In the genomic region with DNA sequence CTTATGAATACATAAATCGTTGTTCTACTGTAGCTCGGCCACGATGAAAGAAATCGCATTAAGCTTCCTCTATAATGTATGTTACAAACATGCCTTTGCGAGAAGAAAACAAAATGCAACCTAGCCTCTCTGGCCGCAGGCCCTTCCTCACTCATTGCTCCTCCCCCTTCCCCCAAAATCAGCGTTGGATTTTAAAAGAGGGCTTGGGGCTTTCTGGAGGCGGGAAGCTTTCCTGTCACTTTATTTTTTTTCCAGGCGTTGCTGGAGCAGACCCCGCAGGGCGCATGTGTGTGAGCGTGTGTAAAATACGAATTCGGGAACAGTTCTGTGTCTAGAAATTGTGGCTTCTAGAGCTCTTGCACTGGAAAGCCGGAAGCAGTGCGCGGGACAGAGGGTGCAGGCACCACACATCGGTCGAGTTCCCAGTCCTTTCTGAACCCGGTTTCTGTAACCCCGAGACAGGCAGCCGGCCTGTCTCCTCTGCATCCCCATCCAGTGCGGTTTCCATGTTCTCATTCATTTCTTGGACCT, we compare ENCODE assay signal across 8 mouse cellular contexts. TPM values are rescaled to one million over a fixed set of nuclear protein-coding genes. Genes with fewer than 3 reads are reported as not detected.
DNase-seq lines count a peak whose midpoint lies in the region; ATAC-seq lines count a peak whose summit lies in the region.

No protein-coding gene starts in this region.

- peaks cover 77% of the 10 kb centered on the region for H3K27me3 ChIP-seq in hindbrain, embryonic 12.5 days
- peaks cover 92% of the 10 kb centered on the region for H3K27me3 ChIP-seq in liver, embryonic 16.5 days (ENCODE audit: control insufficient read depth, insufficient read depth, low read depth, low read length)
- peaks cover 73% of the 10 kb centered on the region for H3K27me3 ChIP-seq in stomach, embryonic 16.5 days (ENCODE audit: control insufficient read depth, insufficient read depth, low read length)

- whole genome bisulfite sequencing in hindbrain, embryonic 12.5 days, result under 1% methylated on average over 23 of the region's 23 CpGs
- under 1% methylated on average over 23 of the region's 23 CpGs for WGBS in liver, embryonic 16.5 days (ENCODE audit: insufficient replicate concordance)
- under 1% methylated on average over 23 of the region's 23 CpGs for WGBS in stomach, embryonic 16.5 days

- no peaks in the 10 kb centered on the region for H3K9me3 ChIP-seq in hindbrain, embryonic 12.5 days (replicated peaks)
- H3K9me3 ChIP-seq in liver, embryonic 16.5 days (replicated peaks; ENCODE audit: control insufficient read depth, low read length), result no peaks in the 10 kb centered on the region
- H3K9me3 ChIP-seq in stomach, embryonic 16.5 days (replicated peaks; ENCODE audit: control insufficient read depth, low read length), result peaks cover 4% of the 10 kb centered on the region; the same call in 1 of the 2 replicates

- ATAC-seq in hindbrain, embryonic 12.5 days (ENCODE audit: low FRiP score), result no peak
- ATAC-seq in liver, embryonic 16.5 days (ENCODE audit: low read depth), result no peak
- no peak for ATAC-seq in stomach, embryonic 16.5 days (ENCODE audit: insufficient read depth, low FRiP score)
- ATAC-seq in monocyte, adult 5-6 weeks (replicated peaks; ENCODE audit: insufficient number of reproducible peaks, low FRiP score, low TSS enrichment, poor library complexity, severe bottlenecking), result no peak

- H3K4me2 ChIP-seq in hindbrain, embryonic 12.5 days (replicated peaks), result peak overlapping the region; percentile 60
- H3K4me2 ChIP-seq in liver, embryonic 16.5 days (ENCODE audit: low read depth, low read length), result peak overlapping the region; percentile 55
- peak overlapping the region; percentile 65 for H3K4me2 ChIP-seq in stomach, embryonic 16.5 days (ENCODE audit: low read depth, low read length)

- peak; percentile 47 to 51 for DNase-seq in frontal cortex, postnatal 36 days (ENCODE audit: low spot score in 2 of 2)
- DNase-seq in frontal cortex, postnatal 10 days (ENCODE audit: low spot score in 2 of 2), result no peak
- DNase-seq in thymus, postnatal 25 days, result peak; percentile 33
- DNase-seq in thymus, adult 18-20 months, result no peak

- peak overlapping the region; percentile 44 for H3K4me3 ChIP-seq in hindbrain, embryonic 12.5 days
- H3K4me3 ChIP-seq in liver, embryonic 16.5 days (ENCODE audit: low read depth, low read length), result peak overlapping the region; percentile 39
- H3K4me3 ChIP-seq in stomach, embryonic 16.5 days (replicated peaks; ENCODE audit: low read length), result peak overlapping the region; percentile 41

- peak overlapping the region; percentile 77 for H3K9ac ChIP-seq in hindbrain, embryonic 12.5 days
- H3K9ac ChIP-seq in liver, embryonic 16.5 days (ENCODE audit: low read depth, low read length), result peak overlapping the region; percentile 22; the same call in 1 of the 2 replicates
- peak overlapping the region; percentile 26; the same call in 1 of the 2 replicates for H3K9ac ChIP-seq in stomach, embryonic 16.5 days (ENCODE audit: low read length)

- H3K27ac ChIP-seq in hindbrain, embryonic 12.5 days, result peak overlapping the region; percentile 95
- H3K27ac ChIP-seq in liver, embryonic 16.5 days (ENCODE audit: low read length), result no peak overlapping the region
- H3K27ac ChIP-seq in stomach, embryonic 16.5 days (ENCODE audit: low read length), result no peak overlapping the region

- no peaks in the 10 kb centered on the region for H3K36me3 ChIP-seq in hindbrain, embryonic 12.5 days
- no peaks in the 10 kb centered on the region for H3K36me3 ChIP-seq in liver, embryonic 16.5 days (ENCODE audit: control insufficient read depth, insufficient read depth)
- no peaks in the 10 kb centered on the region for H3K36me3 ChIP-seq in stomach, embryonic 16.5 days (ENCODE audit: control insufficient read depth, insufficient read depth, low read length)

- peaks cover 26% of the 10 kb centered on the region for H3K4me1 ChIP-seq in hindbrain, embryonic 12.5 days
- H3K4me1 ChIP-seq in liver, embryonic 16.5 days (ENCODE audit: control insufficient read depth, low read depth, low read length), result peaks cover under 1% of the 10 kb centered on the region
- peaks cover 20% of the 10 kb centered on the region for H3K4me1 ChIP-seq in stomach, embryonic 16.5 days (ENCODE audit: control insufficient read depth, insufficient read depth, low read length)

RNA-seq across cellular contexts. Expression of gene Nrn1, which starts 2.9 kb away (rescaled TPM):
- polyA plus RNA-seq in hindbrain, embryonic 12.5 days (2016; fragmentation: Nextera tagmentation; extraction: Ambion mirVana), result 43.8 and 47.0 TPM in 2 replicates
- polyA plus RNA-seq in liver, embryonic 16.5 days (2015; fragmentation: Nextera tagmentation; extraction: Ambion mirVana), result 51.8 and 59.6 TPM in 2 replicates
- polyA plus RNA-seq in stomach, embryonic 16.5 days (2015; fragmentation: Nextera tagmentation; extraction: Ambion mirVana), result 9.0 and 10.4 TPM in 2 replicates
- total RNA-seq in monocyte, adult 5-6 weeks (2017), result 1.8 TPM in 1 of 3 replicates, not detected in the others

Comparison
In these comparisons a context has a peak if more than half of its experiments do, and no peak if none do; other contexts are left out.
1. DNase-seq: peak in frontal cortex, postnatal 36 days (2 of 2) and thymus, postnatal 25 days (single experiment); none in frontal cortex, postnatal 10 days (0 of 2) and thymus, adult 18-20 months (0 of 2).
2. H3K9ac ChIP-seq: peak in every context shown above with its lines; median percentile 77 in hindbrain, embryonic 12.5 days; 26 in stomach, embryonic 16.5 days; 22 in liver, embryonic 16.5 days.
3. Peak in every context shown above with its lines, with median percentiles within 50 percentile points of each other: H3K4me2 ChIP-seq and H3K4me3 ChIP-seq.